Mouse (Mus musculus): ENCODE measurements around the gene Emd.
"Not testable (repeated sequence)": the region's sequence is repeated elsewhere in the genome, so short reads cannot be mapped to it uniquely, and the experiment has no call there.

Emd gene

GRCm38 (mm10) chrX:74254153-74254887, at the start of gene Emd:
Gene Emd (plus strand): TSS chrX:74254687.
- DNase-seq (ENCODE audit: low read depth): peak; percentile 82

GRCm38 (mm10) chrX:74218496-74218895, 36.0 kb upstream of the Emd start:
- DNase-seq (ENCODE audit: low read depth): no peak

- no peak for DNase-seq (ENCODE audit: low read depth)
These were observed 35.0 kb upstream of the Emd start for GRCm38 (mm10) chrX:74219449-74219848.

GRCm38 (mm10) chrX:74220099-74220498, 34.4 kb upstream of the Emd start:
- not testable (repeated sequence) for DNase-seq (ENCODE audit: low read depth)

GRCm38 (mm10) chrX:74230038-74230437, 24.4 kb upstream of the Emd start:
- no peak for DNase-seq (ENCODE audit: low read depth)

GRCm38 (mm10) chrX:74233196-74233595, 21.3 kb upstream of the Emd start:
- no peak for DNase-seq (ENCODE audit: low read depth)

- DNase-seq (ENCODE audit: low read depth): no peak
These were observed 14.2 kb upstream of the Emd start for GRCm38 (mm10) chrX:74240332-74240731.

GRCm38 (mm10) chrX:74243396-74243795, 11.1 kb upstream of the Emd start:
- no peak for DNase-seq (ENCODE audit: low read depth)

GRCm38 (mm10) chrX:74243807-74244206, 10.7 kb upstream of the Emd start:
- peak; percentile 47 for DNase-seq (ENCODE audit: low read depth)

GRCm38 (mm10) chrX:74244614-74245083, 9.8 kb upstream of the Emd start:
- DNase-seq (ENCODE audit: low read depth): no peak

- DNase-seq (ENCODE audit: low read depth): no peak
These were observed 9.4 kb upstream of the Emd start for GRCm38 (mm10) chrX:74245107-74245506.

- no peak for DNase-seq (ENCODE audit: low read depth)
These were observed 8.8 kb upstream of the Emd start for GRCm38 (mm10) chrX:74245687-74246086.

- DNase-seq (ENCODE audit: low read depth): peak; percentile 75
These were observed 8.2 kb upstream of the Emd start for GRCm38 (mm10) chrX:74246213-74246681.

GRCm38 (mm10) chrX:74246693-74247092, 7.8 kb upstream of the Emd start:
- DNase-seq (ENCODE audit: low read depth): no peak

- no peak for DNase-seq (ENCODE audit: low read depth)
These were observed 5.8 kb upstream of the Emd start for GRCm38 (mm10) chrX:74248651-74249050.

GRCm38 (mm10) chrX:74249615-74250014, 4.9 kb upstream of the Emd start, which contains the start of gene Flna:
Gene Flna (minus strand): TSS chrX:74249820.
- no peak for DNase-seq (ENCODE audit: low read depth)

GRCm38 (mm10) chrX:74254888-74255565, 540 bp downstream of the Emd start:
- no peak for DNase-seq (ENCODE audit: low read depth)

GRCm38 (mm10) chrX:74257746-74258145, 3.3 kb downstream of the Emd start:
- DNase-seq (ENCODE audit: low read depth): no peak

- DNase-seq (ENCODE audit: low read depth): no peak
These were observed 15.2 kb downstream of the Emd start for GRCm38 (mm10) chrX:74269736-74270061.

- DNase-seq (ENCODE audit: low read depth): peak; percentile 84
These were observed 15.8 kb downstream of the Emd start, which contains the start of gene Rpl10 for GRCm38 (mm10) chrX:74270062-74270901. Gene Rpl10 (plus strand): TSS chrX:74270812.

GRCm38 (mm10) chrX:74270902-74271551, 16.5 kb downstream of the Emd start:
- DNase-seq (ENCODE audit: low read depth): no peak

All from c-Kit-positive CD71-positive TER-119-negative erythroid progenitor cells, embryonic 14.5 days (primary cell).